Mouse (Mus musculus) thymus, postnatal 4 days (tissue): ENCODE results near the gene Usp7.
"Not testable (repeated sequence)": the region's sequence is repeated elsewhere in the genome, so short reads cannot be mapped to it uniquely, and the experiment has no call there.

Source experiments
- DNase-seq: peaks from one replicate; pipeline ENCODE4 v3.0.0; 2021

The Usp7 gene

GRCm38 (mm10) chr16:8748175-8748846 lies 43.8 kb downstream of the Usp7 start:
- DNase-seq = peak; percentile 60

DNA sequence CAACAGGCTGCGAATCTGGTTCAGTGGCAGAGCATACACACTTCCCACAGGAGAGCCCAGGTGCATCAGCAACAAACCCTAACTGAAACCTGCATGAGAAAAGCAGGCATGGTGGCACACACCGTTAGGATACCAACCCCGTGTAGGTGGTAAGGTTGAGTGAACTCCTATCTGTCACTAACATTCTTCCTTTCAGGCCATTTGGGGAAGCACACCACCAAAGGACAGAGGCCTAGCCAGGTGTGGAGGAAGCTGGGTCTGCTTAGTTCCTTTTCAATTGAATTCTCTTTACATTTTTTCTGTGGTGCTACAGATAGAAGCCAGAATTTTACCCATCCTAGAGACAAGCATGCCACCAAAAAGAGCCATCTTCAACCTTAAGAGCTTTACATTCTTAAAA lies 44.3 kb downstream of the Usp7 start:
- DNase-seq = peak; percentile 47

DNA sequence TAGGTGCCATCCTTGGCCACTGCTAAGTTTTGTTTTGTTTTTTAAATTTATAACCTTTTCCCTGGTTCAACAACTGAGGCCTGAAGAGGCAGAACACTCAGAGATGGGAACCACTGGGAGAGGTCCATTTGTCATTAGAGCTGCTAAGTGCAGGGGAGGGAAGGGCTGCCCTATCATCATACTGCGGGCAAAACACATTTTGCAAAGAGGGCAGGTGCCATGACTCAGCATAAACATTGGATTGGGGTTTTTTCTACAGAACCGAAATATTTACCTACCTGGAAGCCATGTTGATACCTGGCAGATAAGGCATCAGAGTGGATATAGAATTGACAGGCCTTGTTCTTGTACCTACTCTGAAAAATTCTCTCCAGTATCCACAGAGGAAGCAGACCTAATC lies 45.6 kb downstream of the Usp7 start:
- no peak for DNase-seq

DNA sequence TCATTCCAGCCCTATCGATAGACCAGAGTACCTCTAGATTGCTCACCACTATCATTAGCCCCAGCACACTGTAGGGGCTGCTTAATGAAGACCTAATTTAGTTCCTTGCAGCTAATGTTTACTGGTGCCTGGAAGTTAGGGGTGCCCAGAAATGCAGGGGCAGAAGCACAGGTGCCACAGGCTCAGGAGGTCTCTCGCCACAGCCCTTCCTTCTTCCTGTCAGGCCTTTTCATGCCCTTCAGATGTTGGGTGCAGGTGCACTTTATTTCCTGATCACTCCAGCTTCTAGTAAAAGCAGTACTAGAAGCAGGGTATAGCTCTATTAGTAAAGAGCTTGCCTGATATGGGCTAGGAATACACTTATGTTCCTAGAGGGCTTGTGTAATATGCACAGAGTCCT lies 46.4 kb downstream of the Usp7 start:
- peak; percentile 70 for DNase-seq

GRCm38 (mm10) chr16:8743989-8744388 lies 48.1 kb downstream of the Usp7 start:
- DNase-seq = no peak

DNA sequence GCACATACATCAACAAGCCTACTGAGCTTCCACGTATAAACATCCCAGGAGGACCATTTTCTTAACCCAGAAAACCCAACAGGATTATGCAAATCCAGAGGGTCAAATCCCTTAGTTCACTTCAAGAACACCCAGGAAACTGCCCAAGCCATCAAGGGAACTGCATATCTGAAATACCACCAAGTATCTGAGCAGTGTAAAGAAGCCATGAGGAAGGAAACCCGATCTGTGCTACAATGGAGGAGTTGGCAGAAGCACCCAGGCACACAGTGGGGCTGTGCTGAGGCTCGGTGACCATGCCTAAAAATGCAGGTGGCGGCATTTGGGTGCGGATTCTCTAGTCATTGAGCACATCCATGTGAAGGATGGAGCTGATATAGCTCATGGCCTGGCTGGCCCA lies 50.4 kb downstream of the Usp7 start:
- DNase-seq = no peak

- peak; percentile 42 for DNase-seq
These were observed 51.0 kb downstream of the Usp7 start for GRCm38 (mm10) chr16:8741110-8741509.

- peak; percentile 97 for DNase-seq
These were observed 53.3 kb downstream of the Usp7 start for GRCm38 (mm10) chr16:8738542-8739514.

DNA sequence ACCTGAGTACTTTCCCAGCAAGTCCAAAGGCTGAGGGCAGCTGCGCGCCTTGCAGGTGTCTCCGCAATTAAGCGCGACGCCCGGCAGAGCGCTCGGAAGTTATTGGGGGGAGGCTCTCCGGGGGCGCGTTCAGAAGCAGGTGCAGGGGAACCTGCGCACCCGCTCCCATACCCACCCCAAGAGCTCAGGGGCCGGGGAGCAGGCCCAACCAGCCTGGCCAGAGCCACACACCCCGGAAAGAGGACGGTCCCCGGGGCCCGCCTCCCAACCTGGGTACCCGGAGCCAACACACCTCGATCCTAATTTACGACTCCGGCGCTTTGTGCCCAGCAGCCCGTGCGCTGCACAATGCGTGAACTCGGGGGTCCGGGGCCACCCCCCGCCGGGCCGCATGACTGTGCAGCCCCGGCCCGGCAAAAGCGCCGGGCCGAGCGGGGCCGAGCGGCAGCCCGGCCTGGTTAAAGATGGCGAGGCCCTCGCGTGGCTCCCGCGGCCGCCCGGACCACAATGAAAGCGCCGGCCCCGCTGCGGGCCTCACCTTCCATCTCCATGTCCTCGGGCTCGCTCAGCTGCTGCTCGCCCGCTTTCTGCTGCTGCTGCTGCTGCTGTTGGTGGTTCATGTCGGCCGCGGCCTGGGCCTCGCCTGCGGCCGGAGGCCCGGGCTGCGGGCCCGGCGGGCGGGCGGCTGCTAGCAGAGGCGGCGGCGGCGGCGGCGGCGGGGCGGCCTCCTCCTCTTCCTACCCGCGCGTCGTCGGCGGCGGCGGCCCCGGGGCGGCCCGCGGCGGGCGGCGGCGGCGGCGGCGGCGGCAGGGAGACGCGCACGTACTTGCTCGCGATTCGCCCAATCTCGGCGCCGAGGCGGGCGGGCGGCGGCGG lies 54.2 kb downstream of the Usp7 start:
- DNase-seq = peak; percentile 77

DNA sequence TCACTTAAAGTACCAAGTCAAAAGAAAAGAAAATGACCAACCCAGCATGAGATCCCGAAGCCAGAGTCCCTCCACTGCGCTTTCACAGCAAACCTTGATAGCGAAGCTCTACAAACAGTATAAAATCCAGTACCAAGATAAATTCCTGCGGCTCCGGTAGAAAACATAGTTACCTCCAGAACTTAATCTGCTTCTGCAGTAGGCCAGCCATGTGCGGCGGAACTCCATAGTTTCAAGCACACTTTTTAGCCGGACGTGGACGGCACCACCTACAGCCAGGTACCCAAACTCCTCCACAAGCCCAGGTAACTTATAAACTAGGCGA lies 54.8 kb downstream of the Usp7 start:
- DNase-seq = peak; percentile 20

- DNase-seq = no peak
These were observed 55.4 kb downstream of the Usp7 start for GRCm38 (mm10) chr16:8736757-8737156.

DNA sequence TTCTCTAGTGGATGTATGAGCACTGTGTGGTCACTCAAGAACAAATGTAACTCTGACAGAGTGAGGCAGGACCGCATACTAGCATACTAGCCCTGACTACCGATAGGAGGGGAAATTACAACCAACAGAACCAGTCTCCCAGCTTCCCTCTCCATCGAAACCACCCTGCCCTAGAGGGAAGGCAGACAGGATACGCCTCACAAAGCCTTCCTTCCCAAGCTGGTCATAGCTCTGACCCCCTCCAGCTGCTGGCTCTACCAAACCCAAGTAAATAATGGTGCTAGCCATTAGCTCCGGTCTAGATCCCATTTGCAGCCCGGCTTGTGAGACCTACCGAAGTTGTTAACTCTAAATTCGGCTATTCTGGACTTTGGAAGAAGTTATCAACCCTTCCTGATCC lies 56.1 kb downstream of the Usp7 start:
- no peak for DNase-seq

- no peak for DNase-seq
These were observed 57.4 kb downstream of the Usp7 start for GRCm38 (mm10) chr16:8734693-8735092.

DNA sequence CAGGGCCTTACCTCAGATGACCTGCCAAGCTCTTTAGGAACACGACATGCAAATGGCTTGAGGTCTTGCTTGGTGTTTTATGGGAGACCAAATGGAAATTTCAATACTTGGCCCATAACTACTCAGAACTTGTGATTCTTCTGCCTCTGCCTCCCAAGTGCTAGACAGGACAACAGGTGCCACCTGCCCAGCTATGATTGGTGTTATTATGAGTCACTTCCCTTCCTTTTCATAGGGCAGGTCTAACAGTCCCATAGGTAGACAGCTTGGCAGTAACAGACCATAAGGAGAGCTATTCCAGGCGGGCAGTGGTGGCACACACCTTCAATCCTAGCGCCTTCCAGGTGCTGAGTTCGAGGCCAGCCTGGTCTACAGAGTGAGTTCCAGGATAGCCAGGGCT lies 58.5 kb downstream of the Usp7 start:
- DNase-seq = no peak

GRCm38 (mm10) chr16:8732450-8732849 lies 59.7 kb downstream of the Usp7 start:
- DNase-seq = not testable (repeated sequence)

- DNase-seq = no peak
These were observed 60.5 kb downstream of the Usp7 start for GRCm38 (mm10) chr16:8731630-8732029.

GRCm38 (mm10) chr16:8728111-8728748 lies 63.9 kb downstream of the Usp7 start:
- no peak for DNase-seq

DNA sequence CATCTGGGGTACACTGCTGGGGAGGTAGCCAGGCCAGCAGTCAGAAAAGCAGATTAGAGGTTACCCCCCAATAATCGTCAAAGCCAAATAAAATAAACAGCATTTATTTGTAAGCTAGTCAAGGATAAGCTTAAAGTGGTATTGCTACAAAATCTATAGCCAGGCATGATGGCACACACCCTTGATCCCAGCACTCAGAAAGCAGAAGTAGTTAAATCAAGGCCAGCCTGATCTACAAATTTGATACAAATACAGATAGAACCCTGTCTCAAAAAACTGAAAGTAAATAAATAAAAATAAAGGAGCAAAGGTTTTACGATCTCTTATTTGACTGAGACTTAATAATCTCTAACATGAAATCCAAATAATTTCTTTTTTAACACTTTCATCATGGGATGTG lies 66.3 kb downstream of the Usp7 start:
- DNase-seq = no peak

DNA sequence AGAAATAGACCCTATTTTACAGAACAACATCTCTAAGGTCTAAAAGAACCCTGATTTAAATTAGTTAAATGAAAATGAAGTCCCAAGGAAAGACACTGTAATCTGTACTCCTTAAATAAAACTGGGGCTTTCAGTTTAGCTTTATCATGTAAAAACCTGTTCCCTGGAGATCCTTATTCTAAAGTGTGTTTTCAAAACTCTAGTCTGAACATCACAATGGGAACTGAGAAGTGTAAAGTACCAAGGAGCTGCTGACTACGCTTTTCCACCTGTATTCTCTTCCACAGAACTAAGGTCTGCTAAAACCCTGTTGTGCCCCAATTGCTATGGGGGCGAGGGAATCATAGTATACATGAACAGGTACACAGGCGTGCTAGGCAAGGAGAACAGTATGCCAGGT lies 68.1 kb downstream of the Usp7 start:
- no peak for DNase-seq

DNA sequence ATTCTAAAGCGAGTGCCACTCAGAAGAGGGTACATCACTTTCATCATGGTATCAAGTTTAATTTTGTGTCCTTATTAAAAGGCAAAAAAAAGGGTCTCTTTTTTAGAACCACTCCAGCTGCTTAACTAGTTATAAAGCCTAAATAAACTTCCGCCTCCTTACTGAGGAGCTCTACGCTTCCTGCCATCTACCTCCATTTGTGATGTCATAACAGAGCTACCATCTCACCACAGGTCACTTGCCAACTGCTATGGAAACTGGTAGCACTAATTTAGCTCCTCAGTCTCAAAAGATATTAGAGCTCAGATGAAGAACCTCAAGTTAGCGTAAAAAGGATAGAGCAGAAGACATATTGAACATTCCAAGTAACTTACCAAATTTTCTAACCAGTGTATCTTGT lies 71.7 kb downstream of the Usp7 start:
- DNase-seq = no peak

DNA sequence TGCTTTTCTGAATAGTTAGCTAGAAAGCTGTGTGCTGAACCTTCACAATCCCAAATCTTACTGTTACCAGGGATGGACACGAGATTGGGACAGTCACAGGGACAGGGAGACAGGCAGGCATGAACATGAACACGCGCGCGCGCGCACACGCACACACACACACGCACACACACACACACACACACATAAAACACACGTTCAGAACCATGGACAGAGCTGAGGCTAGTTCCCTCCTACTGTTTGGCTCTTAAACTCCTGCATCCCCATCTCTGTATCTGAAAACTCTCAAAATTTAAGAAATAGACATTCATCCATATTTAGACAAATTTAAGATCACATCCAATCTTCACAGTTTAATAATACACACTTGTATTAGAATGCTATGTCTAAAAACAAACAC lies 74.4 kb downstream of the Usp7 start:
- DNase-seq = no peak

- no peak for DNase-seq
These were observed 75.8 kb downstream of the Usp7 start for GRCm38 (mm10) chr16:8716300-8716699.
